Mouse (Mus musculus) thymus, postnatal 36 days (tissue): ENCODE results near the gene Sema3g.

Experiments used
- DNase-seq, 2 experiments: peaks; one replicate each; pipeline ENCODE4 v3.0.0; 2022; ENCODE audit warnings: mixed read lengths in 2 of 2

The Sema3g gene

DNA sequence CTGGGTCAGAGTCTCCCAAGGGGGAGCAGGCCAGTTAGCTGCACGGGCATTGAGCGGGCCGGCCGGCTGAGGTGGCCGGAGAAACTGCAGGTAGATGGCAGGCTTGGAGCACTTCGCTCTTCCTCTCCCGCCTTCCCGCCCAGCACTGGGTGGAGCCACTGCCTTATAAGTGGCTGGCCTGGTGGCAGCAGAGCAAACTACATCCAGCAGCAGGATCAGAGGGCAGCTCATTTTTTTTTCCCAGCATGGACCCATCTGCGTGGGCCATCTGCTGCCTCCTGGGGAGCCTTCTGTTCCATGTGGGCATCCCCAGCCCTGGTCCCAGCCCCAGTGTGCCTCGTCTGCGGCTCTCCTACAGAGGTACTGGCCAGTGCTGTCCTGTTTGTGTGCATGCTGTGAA lies at the start of gene Sema3g:
Gene Sema3g (plus strand): TSS at position 195 of the 400 bp plus-strand sequence.
- DNase-seq: no peak

DNA sequence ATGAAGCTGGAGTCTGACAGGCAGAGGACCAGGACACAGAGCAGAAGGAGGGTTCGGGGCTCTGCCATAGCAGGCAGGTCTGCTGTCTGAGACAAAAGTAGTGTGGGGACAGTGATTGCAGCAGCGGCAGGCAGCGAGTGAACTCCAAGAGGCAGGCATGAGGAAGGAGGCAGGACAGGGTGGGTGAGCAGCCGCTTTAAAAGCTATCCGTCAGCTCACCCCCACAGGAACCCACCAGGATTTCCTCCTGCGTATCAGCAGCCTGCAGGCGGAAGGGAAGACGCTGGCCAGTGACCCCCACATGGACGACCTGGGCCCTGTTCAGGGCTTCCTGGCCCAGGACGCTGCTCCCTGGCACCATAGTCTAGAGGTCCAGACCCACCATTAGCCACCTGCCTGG lies 49.2 kb upstream of the Sema3g start, which contains the start of gene Stab1:
Gene Stab1 (minus strand): TSS at position 217 of the 400 bp plus-strand sequence.
- no peak for DNase-seq

DNA sequence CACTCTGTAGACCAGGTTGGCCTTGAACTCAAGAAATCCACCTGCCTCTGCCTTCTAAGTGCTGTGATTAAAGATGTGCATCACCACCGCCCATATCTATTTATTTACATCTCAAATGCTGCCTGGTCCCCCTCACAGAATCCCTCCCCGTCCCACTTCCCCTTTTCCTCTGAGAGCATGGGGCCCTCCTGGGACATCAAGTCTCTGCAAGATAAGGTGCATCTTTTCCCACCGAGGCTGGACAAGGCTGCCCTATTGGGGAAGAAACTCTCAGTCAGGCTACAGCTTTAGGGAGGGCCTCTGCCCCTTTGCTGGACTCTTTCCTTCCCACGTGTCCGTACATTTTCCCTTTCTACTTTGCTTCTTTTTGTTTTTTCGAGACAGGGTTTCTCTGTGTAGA lies 48.2 kb upstream of the Sema3g start:
- DNase-seq: no peak

DNA sequence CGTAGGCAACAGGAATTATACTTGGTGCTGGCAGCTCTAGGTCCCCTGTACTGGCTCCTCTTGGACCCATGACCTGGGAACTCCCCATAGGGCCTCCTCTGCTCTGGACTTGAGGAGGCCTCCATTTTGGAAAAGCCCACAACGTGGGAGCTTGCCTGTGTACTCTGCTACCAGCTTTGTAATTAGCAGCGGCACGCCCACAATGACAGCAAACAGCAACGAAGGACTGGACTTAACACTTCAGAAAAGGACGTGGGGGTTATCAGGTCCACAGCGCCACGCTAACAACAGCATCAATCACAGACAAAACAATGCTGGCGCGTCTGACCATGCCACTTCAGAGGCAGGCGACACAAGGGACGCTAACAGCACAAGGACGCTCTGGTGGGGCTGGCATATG lies 46.7 kb upstream of the Sema3g start:
- DNase-seq: no peak

DNA sequence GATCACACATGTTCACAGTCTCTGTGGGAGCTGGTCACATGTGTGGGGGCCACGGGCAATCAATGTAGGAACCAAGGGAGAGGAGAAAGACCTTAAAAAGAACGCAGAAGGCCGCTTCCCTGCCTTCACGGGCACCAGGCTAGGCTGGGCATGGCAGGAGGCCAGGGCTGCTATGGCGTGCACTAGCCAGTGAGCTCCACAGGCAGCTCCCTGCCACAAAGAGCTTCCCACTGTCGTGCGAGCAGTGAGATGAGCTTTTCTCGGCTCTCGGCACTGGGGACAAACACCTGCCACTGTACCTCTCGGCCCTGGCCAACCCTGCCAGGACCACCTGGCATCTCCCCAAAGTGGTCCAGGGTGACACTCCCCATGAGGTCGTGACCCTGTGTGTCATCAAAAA lies 46.3 kb upstream of the Sema3g start:
- no peak for DNase-seq

DNA sequence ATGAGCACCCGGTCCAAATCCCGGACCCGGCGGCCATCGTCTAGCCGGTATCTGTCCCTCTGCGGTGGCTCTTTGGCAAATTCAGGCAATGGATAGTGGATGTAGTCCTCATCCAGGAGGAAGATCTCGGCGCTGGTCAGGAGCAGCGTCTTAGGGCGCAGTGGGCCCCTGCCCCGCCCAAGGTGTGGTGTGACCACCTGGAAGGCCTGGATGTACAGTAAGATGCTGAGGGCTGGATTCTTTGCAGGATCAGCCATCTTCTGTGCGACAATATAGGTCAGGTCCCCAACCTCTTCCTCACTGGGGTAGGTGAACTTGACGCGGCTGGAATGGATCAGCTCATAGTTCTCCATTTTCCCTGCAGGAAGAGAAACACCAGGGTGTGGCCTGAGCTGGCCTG lies 45.8 kb upstream of the Sema3g start:
- DNase-seq: no peak

DNA sequence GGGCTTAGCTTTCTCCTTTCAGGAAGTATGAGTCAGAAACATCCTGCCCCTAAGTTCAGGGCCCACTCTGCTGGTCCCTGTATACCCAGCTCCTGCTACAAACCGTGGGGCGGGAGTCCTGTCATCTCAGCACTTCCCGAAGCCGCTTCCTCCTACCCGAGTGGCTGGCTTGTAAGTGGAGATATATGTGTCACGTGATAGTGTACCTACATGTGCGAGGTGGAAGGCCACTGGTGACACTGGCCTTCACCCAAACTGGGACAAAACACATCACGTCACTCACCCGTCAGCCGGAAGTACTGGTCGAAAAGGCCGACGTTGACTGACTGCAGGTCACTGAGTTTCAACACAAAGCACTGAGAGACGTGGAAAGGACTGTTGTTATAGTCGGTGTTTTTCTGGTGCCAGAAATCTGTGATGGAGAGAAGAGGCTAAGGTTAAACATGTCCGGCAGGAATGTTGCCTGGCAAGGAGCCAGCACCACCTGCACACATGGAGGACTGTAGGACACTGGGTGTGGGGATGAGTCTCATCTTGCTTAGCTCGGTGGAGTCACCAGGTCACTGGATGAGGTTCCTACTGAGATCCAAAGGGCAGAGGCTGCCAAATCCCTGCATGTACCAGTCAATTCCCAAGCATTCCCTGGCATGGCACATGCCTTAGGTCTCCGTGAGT lies 44.7 kb upstream of the Sema3g start:
- DNase-seq: no peak

DNA sequence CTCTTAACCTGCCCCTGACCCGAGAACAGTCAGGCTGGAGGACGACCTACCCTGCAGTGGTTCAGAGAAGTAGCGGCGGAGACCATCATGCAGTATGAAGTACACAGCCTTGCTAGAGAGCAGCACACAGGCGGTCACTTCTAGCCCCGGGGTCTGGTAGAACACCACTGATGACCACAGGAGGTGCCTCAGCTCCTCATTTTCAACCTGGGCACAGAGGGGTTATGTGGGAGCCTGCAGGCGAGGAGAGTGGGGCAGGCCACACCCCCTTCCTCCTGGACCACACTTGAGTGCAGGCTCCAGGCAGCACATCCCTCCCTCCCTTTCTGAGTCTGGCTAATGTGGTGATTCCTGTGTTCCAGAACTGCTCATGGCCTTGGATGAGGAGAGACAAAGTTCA lies 44.1 kb upstream of the Sema3g start:
- no peak for DNase-seq

DNA sequence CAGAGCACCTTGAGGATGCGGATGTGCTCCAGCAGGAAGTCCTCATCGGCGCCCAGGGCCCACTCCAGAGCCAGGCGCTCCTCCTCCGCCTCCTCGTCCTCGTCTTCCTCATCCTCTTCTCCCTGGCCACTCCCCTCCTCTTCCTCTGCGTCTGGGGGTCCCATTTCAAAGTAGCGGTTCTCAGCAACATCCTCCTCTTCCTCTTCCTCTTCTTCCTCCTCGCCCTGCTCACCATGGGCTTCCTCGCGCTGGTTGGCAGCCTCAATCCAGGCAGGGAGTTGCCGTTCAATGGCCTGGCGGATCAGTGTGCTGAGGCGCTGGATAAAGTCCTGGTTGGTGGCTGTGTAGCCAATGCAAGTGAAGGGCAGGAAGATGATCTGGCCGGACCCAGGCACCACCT lies 40.4 kb upstream of the Sema3g start:
- DNase-seq: no peak

DNA sequence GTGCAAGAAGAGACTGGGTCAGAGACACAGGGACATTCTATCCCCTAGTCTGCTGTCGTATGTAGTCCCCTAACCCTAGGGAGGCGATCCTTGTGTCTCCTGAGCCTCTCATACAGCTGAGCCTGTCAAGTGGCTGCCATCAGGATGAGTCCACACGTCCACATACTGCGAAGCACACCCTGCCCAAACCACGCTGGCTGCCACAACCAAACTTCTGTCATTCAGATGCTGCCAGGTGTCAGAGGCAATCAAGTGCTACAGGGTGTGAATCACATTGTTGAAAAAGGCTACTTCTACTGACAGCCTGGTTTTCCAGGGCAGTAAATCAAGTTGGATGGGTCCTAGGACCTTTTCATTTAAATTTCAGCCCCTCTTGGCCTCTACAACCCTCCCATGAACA lies 39.9 kb upstream of the Sema3g start:
- no peak for DNase-seq

DNA sequence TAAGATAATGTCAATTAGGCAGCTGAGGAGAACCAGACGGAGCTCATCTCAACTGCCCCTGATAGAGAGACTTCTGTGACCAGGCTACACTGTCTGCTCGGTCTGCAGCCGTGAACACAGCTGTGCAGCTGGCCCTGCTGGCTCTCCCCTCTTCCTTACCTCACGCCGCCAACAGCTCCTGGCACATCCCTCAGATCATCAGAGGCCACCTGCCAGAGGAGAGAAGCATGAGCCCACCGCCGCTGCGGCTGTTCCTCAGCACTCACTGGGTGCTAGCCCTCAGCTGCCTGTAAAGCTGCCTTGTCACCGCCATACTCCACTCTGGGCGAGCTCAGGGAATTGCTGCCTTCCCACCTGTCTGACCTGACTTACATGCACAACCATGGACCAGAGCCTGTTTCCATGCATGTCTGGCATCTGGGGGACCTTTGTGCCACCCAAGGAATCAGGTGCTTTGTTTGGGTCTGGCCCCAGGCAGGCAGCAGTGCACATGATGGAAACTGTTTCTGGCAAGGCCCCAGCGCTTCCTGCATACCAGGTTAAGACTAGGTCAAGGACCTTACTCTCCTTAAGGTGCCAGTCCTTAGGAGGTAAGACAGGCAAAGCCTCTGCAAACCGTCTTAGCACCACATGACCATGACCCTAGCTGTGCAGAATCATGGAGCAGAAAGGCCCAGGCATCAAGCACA lies 37.8 kb upstream of the Sema3g start:
- DNase-seq: no peak

DNA sequence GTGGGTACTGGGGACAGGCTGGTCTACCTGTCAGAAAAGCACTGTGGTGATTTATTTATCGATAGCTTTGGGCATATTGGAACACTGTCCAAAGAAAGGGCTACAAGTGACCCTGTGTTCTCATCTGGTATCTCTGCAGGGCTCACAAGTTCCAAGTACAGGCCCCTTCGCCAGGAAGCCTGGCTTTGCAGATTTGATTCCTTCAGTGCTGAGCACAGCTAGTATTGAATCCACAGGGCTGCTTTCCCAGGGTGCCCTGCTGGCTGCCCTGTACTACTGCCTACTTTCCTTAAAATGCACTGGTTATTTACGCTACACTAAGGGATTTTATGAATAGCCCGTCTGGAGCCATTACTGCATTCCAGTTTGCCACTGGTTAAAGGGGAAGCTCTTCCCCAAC lies 36.1 kb upstream of the Sema3g start:
- no peak for DNase-seq

DNA sequence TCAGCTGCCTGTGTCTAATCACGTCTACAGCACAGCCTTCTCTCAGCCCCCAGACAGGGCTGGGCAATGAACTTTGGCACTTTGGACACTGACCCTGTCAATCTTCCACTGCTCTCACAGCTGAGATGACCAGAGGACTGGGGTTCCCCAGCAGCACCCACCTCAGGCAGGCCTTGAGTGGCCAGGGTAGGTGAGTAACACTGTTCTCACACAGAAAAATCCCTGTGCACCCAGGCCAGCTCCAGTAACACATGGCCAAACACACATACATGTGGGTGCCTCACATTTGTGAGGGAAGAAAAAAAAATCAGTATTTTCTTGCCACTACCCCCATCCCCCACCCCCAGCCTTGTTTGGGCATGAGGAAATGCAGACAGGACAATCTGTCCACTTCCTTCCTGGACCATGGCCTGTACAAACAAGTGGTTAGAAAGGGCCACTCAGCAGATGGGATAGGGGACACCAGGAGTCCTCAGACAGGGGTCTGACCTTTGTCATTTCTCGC lies 34.8 kb upstream of the Sema3g start:
- no peak for DNase-seq

DNA sequence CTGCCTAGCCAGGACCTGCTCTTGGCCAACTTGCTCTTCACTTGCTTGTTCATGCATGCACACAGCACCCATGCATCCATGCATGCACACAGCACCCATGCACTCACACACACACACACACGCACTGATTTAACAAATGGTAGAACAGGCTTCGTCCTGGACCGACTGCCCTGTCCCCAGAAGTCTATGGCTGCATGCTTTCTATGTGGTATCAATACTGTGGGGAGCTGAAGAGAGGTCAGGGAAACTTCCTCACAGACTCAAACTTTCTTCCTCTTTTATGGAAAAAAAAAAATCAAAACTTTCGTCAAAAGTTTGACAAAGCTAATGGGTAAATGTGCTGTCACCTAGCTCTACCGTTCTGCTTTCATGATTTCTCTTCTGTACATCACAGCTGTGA lies 34.1 kb upstream of the Sema3g start:
- DNase-seq: no peak

DNA sequence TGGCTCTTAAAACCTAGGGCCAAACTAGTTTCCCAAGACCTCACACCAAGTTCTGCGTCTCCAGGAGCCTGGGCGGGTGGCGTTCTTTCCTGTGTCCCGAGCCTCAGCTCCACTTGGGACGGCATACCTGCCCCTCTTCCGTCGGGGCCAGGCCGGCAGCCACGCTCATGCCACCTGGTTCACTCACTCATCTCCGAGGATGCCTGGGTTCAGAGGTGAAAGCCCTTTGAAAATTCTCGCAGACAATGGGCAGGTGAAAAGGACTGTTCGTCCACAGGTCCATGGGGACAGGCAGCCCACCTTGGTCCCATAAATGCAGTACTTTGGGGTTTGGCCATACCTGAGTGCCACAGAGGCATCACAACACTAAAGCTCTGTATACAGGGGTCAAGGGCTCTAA lies 33.5 kb upstream of the Sema3g start:
- no peak for DNase-seq

DNA sequence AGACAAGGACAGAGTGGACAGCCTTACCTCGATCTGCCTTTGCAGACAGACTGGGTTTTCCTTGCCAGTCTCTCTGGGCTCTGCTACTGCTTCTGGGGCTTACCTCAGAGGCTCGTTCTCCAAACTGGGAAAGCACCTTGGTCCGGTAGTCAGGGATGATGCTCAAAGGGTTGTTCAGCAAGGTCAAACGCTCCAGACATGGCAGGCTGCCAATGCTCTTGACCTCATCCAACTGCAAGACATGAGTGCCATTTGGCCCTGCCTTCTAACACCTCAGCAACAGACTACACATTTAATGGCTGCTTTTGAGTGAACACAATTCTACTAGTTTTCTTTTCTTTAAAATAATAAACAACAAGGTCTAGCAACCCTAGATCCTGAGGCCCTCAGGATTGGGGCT lies 31.0 kb upstream of the Sema3g start:
- DNase-seq: no peak

DNA sequence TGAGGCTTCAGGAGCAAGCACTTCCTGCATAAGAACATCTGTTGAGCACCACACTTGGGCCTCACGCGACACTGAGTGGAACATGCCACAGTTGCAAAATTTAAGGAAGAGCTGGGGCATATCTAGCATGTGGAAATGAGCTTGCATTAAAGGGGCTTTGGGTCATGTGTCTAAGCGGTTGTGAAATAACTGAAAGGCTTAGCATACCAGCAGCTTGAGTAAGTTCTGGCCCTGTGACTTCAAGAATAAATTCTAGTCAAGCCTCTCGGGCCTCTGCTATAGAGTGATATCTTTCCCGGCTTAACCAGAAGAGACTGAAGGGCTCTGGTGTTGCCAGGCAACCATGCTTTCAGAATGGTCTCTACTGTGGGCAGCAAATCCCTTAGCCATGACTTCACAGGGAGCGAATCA lies 28.9 kb upstream of the Sema3g start:
- no peak for DNase-seq

DNA sequence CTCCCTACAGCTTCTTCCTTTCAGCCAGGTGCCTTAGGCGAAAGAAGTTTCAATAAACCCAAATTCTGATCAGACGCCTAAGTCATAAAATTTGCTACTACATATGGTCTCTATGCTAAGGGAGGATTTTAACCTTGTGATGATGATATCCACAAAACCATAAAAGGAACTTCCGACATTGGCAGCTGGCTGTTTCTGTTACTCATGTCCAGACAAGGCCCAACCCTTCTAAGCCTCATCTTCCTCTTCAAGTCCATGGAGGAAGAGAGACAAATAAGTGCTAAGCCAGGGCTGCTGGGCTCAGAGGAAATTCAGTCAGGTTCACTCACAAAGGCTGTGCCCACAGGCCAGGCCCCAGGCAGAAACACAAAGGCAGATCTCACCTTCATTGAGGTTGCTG lies 28.3 kb upstream of the Sema3g start:
- no peak for DNase-seq

DNA sequence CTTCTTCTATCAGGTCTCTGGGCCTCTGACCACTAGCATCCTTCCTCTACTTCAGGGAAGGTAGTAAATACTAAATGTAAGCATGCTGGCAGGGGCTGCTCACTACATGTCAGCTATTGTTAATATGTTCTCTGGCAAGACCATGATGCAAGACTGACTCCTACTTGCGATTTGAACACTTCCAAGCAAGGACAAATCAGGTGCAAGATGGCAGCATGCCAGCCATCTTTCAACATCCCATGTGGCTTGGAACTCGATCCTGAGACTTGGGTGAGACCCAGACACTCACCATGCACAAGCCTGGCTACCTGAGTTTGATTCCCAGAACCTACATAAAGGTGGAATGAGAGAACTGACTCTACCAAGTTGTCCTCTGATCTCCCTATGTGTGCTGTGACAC lies 25.7 kb upstream of the Sema3g start:
- DNase-seq: no peak

DNA sequence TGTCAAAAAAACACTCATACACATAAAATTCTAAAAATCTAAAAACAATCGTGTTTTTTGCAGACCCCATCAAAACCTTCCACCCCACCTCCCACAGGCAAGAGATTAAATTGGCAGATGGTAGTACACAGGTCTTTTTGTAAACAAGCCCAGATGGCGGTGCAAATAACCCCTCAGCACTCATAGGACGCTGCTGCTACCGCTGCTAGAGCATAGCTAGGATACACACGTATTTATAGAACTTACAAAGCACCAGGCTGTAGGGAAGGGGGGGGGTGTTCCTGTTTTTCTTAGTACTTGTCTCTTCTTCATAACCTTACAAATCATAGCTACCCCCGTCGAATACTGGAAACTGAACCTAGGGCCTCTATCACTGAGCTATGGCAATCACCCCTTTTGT lies 23.9 kb upstream of the Sema3g start:
- DNase-seq: no peak

DNA sequence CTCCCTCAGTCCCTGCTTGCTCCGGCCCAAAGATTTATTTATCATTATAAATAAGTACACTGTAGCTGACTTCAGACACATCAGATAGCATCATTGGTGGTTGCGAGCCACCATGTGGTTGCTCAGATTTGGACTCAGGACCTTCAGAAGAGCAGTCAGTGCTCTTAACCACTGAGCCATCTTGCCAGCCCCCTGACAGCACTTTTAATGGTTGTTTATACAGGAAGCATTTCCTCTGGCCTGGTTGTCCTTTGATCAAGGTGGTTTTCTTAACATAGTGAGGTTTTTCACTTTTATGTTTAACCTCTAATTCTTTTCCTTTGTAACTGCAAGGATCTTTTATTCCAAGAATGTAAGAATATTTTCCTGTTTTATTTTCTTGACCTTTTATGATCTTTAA lies 23.2 kb upstream of the Sema3g start:
- no peak for DNase-seq

DNA sequence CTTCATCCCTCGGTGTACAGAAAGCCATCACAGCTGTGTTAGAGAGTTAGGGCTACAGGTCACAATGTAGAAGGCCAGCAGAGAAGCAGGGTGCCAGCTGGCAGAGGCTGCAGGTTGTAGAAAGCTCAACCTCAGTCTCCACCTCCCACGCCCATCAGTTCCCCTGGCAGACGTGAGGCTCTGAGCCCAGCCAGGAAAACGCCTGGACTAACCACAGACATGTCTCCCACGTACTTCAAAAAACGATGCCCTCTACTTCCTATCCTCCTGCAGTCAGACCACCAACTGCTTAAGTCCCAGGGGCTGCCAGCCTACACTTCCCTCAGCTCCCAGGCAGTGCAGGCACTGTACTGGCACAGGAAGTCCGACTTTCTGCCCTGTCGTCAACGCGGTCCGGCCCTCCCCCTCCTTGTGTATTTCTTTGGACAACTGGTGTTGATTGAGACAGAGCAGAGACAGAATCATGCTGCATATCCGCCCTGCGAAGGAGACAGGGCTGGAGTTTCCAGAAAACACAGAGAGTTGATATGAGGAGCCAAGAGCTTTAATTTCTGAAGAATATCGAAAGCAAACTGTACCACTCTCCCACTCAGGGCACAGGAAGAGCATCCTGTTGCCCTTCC lies 22.7 kb upstream of the Sema3g start:
- peak in 1 of 2 experiments; percentile 32 for DNase-seq

DNA sequence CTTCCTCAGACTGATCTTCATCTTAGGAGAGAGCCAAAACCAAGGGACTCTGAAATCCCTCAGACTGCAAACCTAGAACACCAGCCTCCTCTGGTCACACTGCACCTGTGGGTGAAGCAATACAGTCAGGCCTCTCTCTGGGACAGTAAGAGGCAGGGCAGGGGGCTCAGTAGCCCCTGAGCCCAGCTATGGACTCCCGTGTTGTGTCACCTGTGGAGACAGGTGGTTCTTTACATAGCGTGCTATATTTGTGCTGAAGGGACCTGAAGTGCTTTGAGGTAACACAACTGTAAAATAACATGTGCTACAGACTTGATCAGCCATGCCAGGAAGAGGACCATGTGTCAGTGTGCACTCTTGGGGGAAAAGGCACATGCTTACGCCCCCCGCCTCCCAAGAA lies 22.1 kb upstream of the Sema3g start:
- DNase-seq: no peak

DNA sequence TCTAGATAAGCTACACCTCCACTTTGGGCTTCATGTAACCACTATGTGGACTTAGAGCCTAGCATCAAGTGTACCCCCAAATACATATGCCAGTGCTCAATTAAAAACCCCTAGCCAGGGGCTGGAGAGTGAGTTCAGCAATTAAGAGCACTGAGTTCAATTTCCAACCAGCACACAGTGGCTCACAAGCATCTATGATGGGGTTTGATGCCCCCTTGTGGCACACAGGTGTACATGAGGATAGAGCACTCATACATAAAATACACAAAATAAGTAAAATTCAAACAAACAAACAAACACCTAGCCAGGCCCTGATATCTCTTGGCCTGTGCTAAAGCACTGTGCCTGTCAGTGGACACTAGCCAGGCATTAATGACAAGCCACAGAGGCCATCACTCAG lies 21.7 kb upstream of the Sema3g start:
- peak in 1 of 2 experiments; percentile 23 for DNase-seq
